Mouse (Mus musculus) hindbrain, embryonic 15.5 days (tissue): Measurements from ENCODE around the gene Ddb2. TPM values are rescaled to one million over a fixed set of nuclear protein-coding genes. Genes with fewer than 3 reads are reported as not detected.

Source experiments
- polyA plus RNA-seq: library from polyadenylated mRNA; unstranded; fragments of >200 nt; fragmentation: Nextera tagmentation; extraction: Ambion mirVana; gene quantifications from 2 replicates; pipeline ENCODE4 v1.2.1, GENCODE M21; 2015

Ddb2 gene
- polyA plus RNA-seq, 1 experiment from 2014 or later: 16.6 TPM

Other genes with a start within 250 kb of the Ddb2 start
- gene Rapsn, start 201.4 kb downstream of the Ddb2 start, polyA plus RNA-seq: 0.83 and 0.89 TPM in 2 replicates
- gene Psmc3, start 183.0 kb downstream of the Ddb2 start, polyA plus RNA-seq: 231 and 239 TPM in 2 replicates
- gene Slc39a13, start 166.6 kb downstream of the Ddb2 start, polyA plus RNA-seq: 34.5 and 34.8 TPM in 2 replicates
- 3.8 and 5.6 TPM in 2 replicates for gene Spi1, start 154.6 kb downstream of the Ddb2 start, polyA plus RNA-seq
- 0.05 TPM in 1 of 2 replicates, not detected in the other for gene Mybpc3, start 118.8 kb downstream of the Ddb2 start, polyA plus RNA-seq
- gene Madd, start 53.1 kb downstream of the Ddb2 start, polyA plus RNA-seq: 57.6 and 62.3 TPM in 2 replicates
- 2.5 and 2.6 TPM in 2 replicates for gene Nr1h3, start 34.1 kb downstream of the Ddb2 start, polyA plus RNA-seq
- 36.2 and 37.2 TPM in 2 replicates for gene Acp2, start 34.1 kb downstream of the Ddb2 start, polyA plus RNA-seq
- gene Pacsin3, start 19.0 kb upstream of the Ddb2 start, polyA plus RNA-seq: 17.0 and 17.7 TPM in 2 replicates
- 65.1 and 65.3 TPM in 2 replicates for gene Arfgap2, start 28.0 kb upstream of the Ddb2 start, polyA plus RNA-seq
- 157 and 161 TPM in 2 replicates for gene 1110051M20Rik, start 207.7 kb upstream of the Ddb2 start, polyA plus RNA-seq
- gene Lrp4, start 220.5 kb upstream of the Ddb2 start, polyA plus RNA-seq: 5.2 and 5.4 TPM in 2 replicates